Mouse (Mus musculus) embryo, embryonic 11.5 days (tissue): ENCODE data around the gene Slc39a10.
"Not testable (repeated sequence)": the region's sequence is repeated elsewhere in the genome, so short reads cannot be mapped to it uniquely, and the experiment has no call there.

ENCODE experiments used
- DNase-seq: peaks from one replicate; pipeline ENCODE4 v3.0.0-alpha.2; 2012; ENCODE audit warnings: low read depth, low spot score

Gene Slc39a10

DNA sequence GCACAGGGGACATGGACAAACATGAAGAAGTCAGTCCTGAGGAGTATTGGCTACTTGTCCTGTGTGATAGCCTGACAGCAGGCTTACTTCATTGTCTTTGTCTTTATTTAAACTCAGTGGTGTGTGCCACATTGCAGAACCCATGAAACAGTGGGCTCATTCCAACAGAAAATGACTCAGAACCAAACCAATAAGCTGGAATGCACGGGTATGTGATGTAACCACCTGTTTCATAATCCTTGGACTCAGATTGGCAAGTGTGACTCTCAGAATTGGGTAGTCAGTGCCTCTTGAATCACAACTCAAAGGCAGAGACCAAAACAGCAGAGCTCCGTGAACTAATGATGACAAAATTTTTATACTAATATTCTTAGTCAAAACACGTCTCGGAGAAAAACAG, 110.4 kb downstream of the Slc39a10 start:
- DNase-seq, result not testable (repeated sequence)

- DNase-seq, result not testable (repeated sequence)
Measured at GRCm38 (mm10) chr1:46770077-46770695, 122.5 kb downstream of the Slc39a10 start.

DNA sequence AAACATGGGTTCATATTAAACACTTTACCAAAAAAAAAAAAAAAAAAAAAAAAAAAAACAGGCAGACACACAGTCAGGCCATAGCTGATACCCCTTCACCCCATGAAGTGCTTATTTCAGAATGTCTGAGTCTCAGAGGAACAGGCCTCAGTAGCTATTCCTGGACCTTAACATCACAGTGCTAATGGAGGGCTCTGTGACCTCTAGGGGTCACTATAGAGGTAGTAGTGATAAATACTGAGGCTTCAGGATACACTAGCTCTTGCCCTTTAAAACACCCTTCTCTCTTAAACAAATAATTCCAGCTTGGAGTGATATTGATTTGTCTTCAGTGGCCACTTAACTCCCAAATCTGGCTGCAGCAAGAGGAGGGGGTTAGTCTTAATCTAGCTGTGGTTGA, 123.3 kb downstream of the Slc39a10 start:
- DNase-seq, result not testable (repeated sequence)

DNA sequence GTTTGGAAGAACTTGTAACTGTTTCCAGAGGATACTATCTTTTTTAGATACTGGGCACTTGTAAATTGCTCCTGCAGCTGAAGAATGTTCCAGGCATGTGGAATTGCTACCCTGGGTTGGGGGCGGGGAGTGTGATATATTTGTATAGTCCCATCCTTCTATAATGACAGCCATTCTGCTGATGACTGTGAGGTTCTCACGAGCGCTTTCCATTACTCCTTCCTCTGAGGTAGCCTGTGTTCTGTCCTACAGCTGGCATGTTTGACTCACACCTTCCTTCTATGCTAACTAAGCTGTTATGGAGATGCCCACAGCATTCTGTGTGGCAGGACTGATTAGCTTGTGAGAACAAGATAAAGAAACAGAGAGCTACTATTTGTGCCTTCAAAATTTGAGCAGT, 128.1 kb downstream of the Slc39a10 start:
- DNase-seq, result not testable (repeated sequence)
